Mouse (Mus musculus) myocyte (in vitro differentiated cells): ENCODE measurements at regions not wholly inside any gene's neighbourhood (a gene's known extent, or its start where the extent isn't known, plus 50 kb on each side); places are given as distances from the start of the nearest gene placed in this dataset.

ENCODE experiments used
- H3K27me3 ChIP-seq: one replicate; pipeline ENCODE4 v1.6.1; 2011; ENCODE audit not compliant: control insufficient read depth, insufficient read depth, insufficient read length
- H3K36me3 ChIP-seq: one replicate; pipeline ENCODE4 v1.6.1; 2011; ENCODE audit not compliant: control insufficient read depth, insufficient read depth
- H3K4me2 ChIP-seq: one replicate; pipeline ENCODE4 v1.6.1; 2011; ENCODE audit warnings: low read depth, control low read depth
- H3K4me3 ChIP-seq: one replicate; pipeline ENCODE4 v1.5.1; 2011; ENCODE audit warnings: mild to moderate bottlenecking, control low read depth, moderate library complexity
- H3K79me2 ChIP-seq: one replicate; pipeline ENCODE4 v1.6.1; 2011; ENCODE audit not compliant: control insufficient read depth, insufficient read depth
- H3ac ChIP-seq: one replicate; pipeline ENCODE4 v1.6.1; 2011; ENCODE audit not compliant: control insufficient read depth, insufficient read length
- CEBPB ChIP-seq: IDR thresholded peaks from 2 replicates; pipeline ENCODE4 v1.6.1; 2011; ENCODE audit warnings: mild to moderate bottlenecking, moderate library complexity; ENCODE audit not compliant: poor library complexity, insufficient read depth, severe bottlenecking
- E2F4 ChIP-seq: IDR thresholded peaks from one replicate; pipeline ENCODE4 v1.6.1; 2011; ENCODE audit warnings: mild to moderate bottlenecking, control low read depth, moderate library complexity; ENCODE audit not compliant: insufficient read depth
- MAX ChIP-seq: IDR thresholded peaks from one replicate; pipeline ENCODE4 v1.6.1; 2011; ENCODE audit warnings: low read depth, mild to moderate bottlenecking, control low read depth
- MYOD1 ChIP-seq, 3 experiments: IDR thresholded peaks; one replicate each; pipeline ENCODE4 v1.6.1; 2011; ENCODE audit warnings: control low read depth in 2 of 3, low read depth in 2 of 3, mild to moderate bottlenecking in 2 of 3, moderate library complexity in 1 of 3; ENCODE audit not compliant: insufficient read length in 2 of 3, control insufficient read depth in 1 of 3
- MYOG ChIP-seq, 3 experiments: IDR thresholded peaks; one replicate each; pipeline ENCODE4 v1.6.1; 2011; ENCODE audit warnings: control low read depth in 2 of 3, low read depth in 2 of 3, mild to moderate bottlenecking in 2 of 3; ENCODE audit not compliant: insufficient read length in 2 of 3, control insufficient read depth in 1 of 3, insufficient read depth in 1 of 3
- POLR2A ChIP-seq: IDR thresholded peaks from one replicate; pipeline ENCODE4 v1.6.1; 2011; ENCODE audit warnings: low read depth, mild to moderate bottlenecking, control low read depth, moderate library complexity; ENCODE audit not compliant: insufficient read length
- POLR2AphosphoS2 ChIP-seq: IDR thresholded peaks from one replicate; pipeline ENCODE4 v1.6.1; 2011; ENCODE audit warnings: low read depth, control low read depth; ENCODE audit not compliant: insufficient read length
- REST ChIP-seq: IDR thresholded peaks from one replicate; pipeline ENCODE4 v1.6.1; 2011; ENCODE audit warnings: mild to moderate bottlenecking, control low read depth, moderate library complexity; ENCODE audit not compliant: insufficient read depth, insufficient read length
- SRF ChIP-seq: IDR thresholded peaks from one replicate; pipeline ENCODE4 v1.6.1; 2011; ENCODE audit warnings: low read depth; ENCODE audit not compliant: control insufficient read depth, insufficient read length
- TCF12 ChIP-seq: IDR thresholded peaks from one replicate; pipeline ENCODE4 v1.6.1; 2011; ENCODE audit warnings: mild to moderate bottlenecking, control low read depth; ENCODE audit not compliant: poor library complexity, insufficient read depth, severe bottlenecking
- TCF3 ChIP-seq: IDR thresholded peaks from one replicate; pipeline ENCODE4 v1.6.1; 2011; ENCODE audit warnings: low read depth, control low read depth; ENCODE audit not compliant: insufficient read length
- USF1 ChIP-seq: IDR thresholded peaks from one replicate; pipeline ENCODE4 v1.6.1; 2011; ENCODE audit warnings: low read depth, mild to moderate bottlenecking, control low read depth, moderate library complexity

DNA sequence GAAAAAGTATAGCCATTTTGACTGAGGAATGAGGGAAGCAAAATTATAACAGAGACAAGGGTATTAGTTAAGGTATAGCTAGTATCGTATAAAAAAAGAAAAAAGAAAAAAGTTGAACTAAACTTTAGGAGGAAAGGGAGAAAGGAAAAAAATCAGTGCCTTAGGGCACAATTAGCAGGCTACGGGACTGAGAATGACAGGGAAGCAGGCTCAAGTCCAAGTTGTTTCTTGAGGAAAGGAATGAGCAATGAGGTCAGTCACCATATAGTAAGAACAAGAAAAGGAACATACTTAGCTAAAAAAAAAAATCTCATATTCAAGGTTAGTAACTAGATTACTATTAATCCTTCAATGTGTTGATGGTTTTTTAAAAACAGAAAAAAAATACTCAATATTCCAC, 1089.8 kb upstream of the Cited2 start:
- Histone ChIP-seq H3K36me3 (no peaks in the 10 kb centered on the region), H3K79me2 (no peaks in the 10 kb centered on the region), H3ac (no peak overlapping the region), H3K27me3 (no peaks in the 10 kb centered on the region), H3K4me3 (no peak overlapping the region), H3K4me2 (no peak overlapping the region)
- TF ChIP-seq E2F4 (no peak), POLR2A (no peak), REST (no peak), MYOG (IDR thresholded peaks at IDR 0.05; ENCODE audit: control insufficient read depth in 1 of 3, insufficient read depth in 1 of 3, insufficient read length in 2 of 3, low read depth in 2 of 3) (no peak), MYOD1 (IDR thresholded peaks at IDR 0.05; ENCODE audit: control insufficient read depth in 1 of 3, insufficient read length in 2 of 3, low read depth in 2 of 3) (no peak), SRF (no peak), CEBPB (no peak)

GRCm38 (mm10) chr10:16635463-16635862, 1087.6 kb upstream of the Cited2 start:
- H3ac ChIP-seq = no peak overlapping the region
- H3K4me3 ChIP-seq = no peak overlapping the region
- H3K79me2 ChIP-seq = no peaks in the 10 kb centered on the region
- TF ChIP-seq MYOD1 (IDR thresholded peaks at IDR 0.05; ENCODE audit: control insufficient read depth in 1 of 3, insufficient read length in 2 of 3, low read depth in 2 of 3) (peak in 1 of 3 experiments; percentile 13), TCF3 (no peak), MYOG (IDR thresholded peaks at IDR 0.05; ENCODE audit: control insufficient read depth in 1 of 3, insufficient read depth in 1 of 3, insufficient read length in 2 of 3, low read depth in 2 of 3) (peak in 1 of 3 experiments; percentile 55)
- H3K4me2 ChIP-seq = no peak overlapping the region
- H3K27me3 ChIP-seq = no peaks in the 10 kb centered on the region
- no peaks in the 10 kb centered on the region for H3K36me3 ChIP-seq

GRCm38 (mm10) chr10:16637006-16637405, 1086.0 kb upstream of the Cited2 start:
- TF ChIP-seq E2F4 = no peak
- TF ChIP-seq CEBPB = peak; percentile 97
- TF ChIP-seq SRF = no peak
- H3K79me2 ChIP-seq = no peaks in the 10 kb centered on the region
- H3K27me3 ChIP-seq = no peaks in the 10 kb centered on the region
- no peak overlapping the region for H3K4me3 ChIP-seq
- no peaks in the 10 kb centered on the region for H3K36me3 ChIP-seq
- H3K4me2 ChIP-seq = no peak overlapping the region
- H3ac ChIP-seq = no peak overlapping the region

GRCm38 (mm10) chr10:16638111-16638510, 1084.9 kb upstream of the Cited2 start:
- no peak overlapping the region for H3K4me2 ChIP-seq

GRCm38 (mm10) chr10:16640136-16640535, 1082.9 kb upstream of the Cited2 start:
- Histone ChIP-seq H3K36me3 (no peaks in the 10 kb centered on the region), H3ac (no peak overlapping the region), H3K4me3 (no peak overlapping the region), H3K4me2 (no peak overlapping the region), H3K27me3 (no peaks in the 10 kb centered on the region), H3K79me2 (no peaks in the 10 kb centered on the region)
- TF ChIP-seq POLR2A (no peak), TCF12 (no peak), TCF3 (no peak), MYOD1 (IDR thresholded peaks at IDR 0.05; ENCODE audit: control insufficient read depth in 1 of 3, insufficient read length in 2 of 3, low read depth in 2 of 3) (no peak), USF1 (no peak), MYOG (IDR thresholded peaks at IDR 0.05; ENCODE audit: control insufficient read depth in 1 of 3, insufficient read depth in 1 of 3, insufficient read length in 2 of 3, low read depth in 2 of 3) (no peak), SRF (no peak), E2F4 (no peak), CEBPB (no peak), REST (no peak), MAX (no peak), POLR2AphosphoS2 (no peak)

More at GRCm38 (mm10) chr10:16638111-16638510, 1084.9 kb upstream of the Cited2 start:
- no peaks in the 10 kb centered on the region for H3K36me3 ChIP-seq
- no peak overlapping the region for H3K4me3 ChIP-seq
- H3K27me3 ChIP-seq = no peaks in the 10 kb centered on the region
- no peaks in the 10 kb centered on the region for H3K79me2 ChIP-seq
- no peak overlapping the region for H3ac ChIP-seq
- TF ChIP-seq MYOG (IDR thresholded peaks at IDR 0.05; ENCODE audit: control insufficient read depth in 1 of 3, insufficient read depth in 1 of 3, insufficient read length in 2 of 3, low read depth in 2 of 3) = no peak
- TF ChIP-seq POLR2A = no peak
- TF ChIP-seq CEBPB = no peak
- TF ChIP-seq MAX = no peak
- no peak for TF ChIP-seq TCF3
- TF ChIP-seq TCF12 = no peak
- no peak for TF ChIP-seq SRF
- no peak for TF ChIP-seq MYOD1 (IDR thresholded peaks at IDR 0.05; ENCODE audit: control insufficient read depth in 1 of 3, insufficient read length in 2 of 3, low read depth in 2 of 3)
- TF ChIP-seq E2F4 = no peak
- no peak for TF ChIP-seq POLR2AphosphoS2
- no peak for TF ChIP-seq USF1
- no peak for TF ChIP-seq REST
